Mouse (Mus musculus): ENCODE measurements around the gene Loxl3. TPM values are rescaled to one million over a fixed set of nuclear protein-coding genes. Genes with fewer than 3 reads are reported as not detected.

Loxl3 gene
- total and polyA plus RNA-seq, 2 experiments from 2014 or later: 4.5 to 4.7 TPM

GRCm38 (mm10) chr6:83044742-83045141, 10.8 kb downstream of the Loxl3 start:
- TF ChIP-seq CTCF (IDR thresholded peaks at IDR 0.05; ENCODE audit: low read depth): no peak
- no peaks in the 10 kb centered on the region for H3K36me3 ChIP-seq (ENCODE audit: insufficient read depth)
- H3K4me1 ChIP-seq (ENCODE audit: insufficient read depth): no peaks in the 10 kb centered on the region
- no peak for ATAC-seq
- H3K9ac ChIP-seq: no peak overlapping the region
- no peak for DNase-seq
- H3K27ac ChIP-seq (ENCODE audit: low read depth, low read length): no peak overlapping the region
- no peak overlapping the region for H3K4me2 ChIP-seq (ENCODE audit: low read depth)
- no peak overlapping the region for H3K4me3 ChIP-seq (ENCODE audit: low read depth, low read length)
- H3K9me3 ChIP-seq (ENCODE audit: low read length): no peaks in the 10 kb centered on the region
- no peaks in the 10 kb centered on the region for H3K27me3 ChIP-seq (ENCODE audit: insufficient read depth, low read length)
- WGBS: 83% methylated on average over 9 of the region's 9 CpGs

- Histone ChIP-seq H3K4me3 (ENCODE audit: low read depth, low read length) (no peak overlapping the region), H3K9me3 (ENCODE audit: low read length) (no peaks in the 10 kb centered on the region), H3K36me3 (ENCODE audit: insufficient read depth) (no peaks in the 10 kb centered on the region; the same call in 1 of the 2 replicates), H3K4me1 (ENCODE audit: insufficient read depth) (peaks cover 9% of the 10 kb centered on the region), H3K27ac (ENCODE audit: low read depth, low read length) (no peak overlapping the region), H3K9ac (no peak overlapping the region), H3K27me3 (ENCODE audit: insufficient read depth, low read length) (no peaks in the 10 kb centered on the region), H3K4me2 (ENCODE audit: low read depth) (no peak overlapping the region)
- no peak for TF ChIP-seq CTCF (IDR thresholded peaks at IDR 0.05; ENCODE audit: low read depth)
- WGBS: 72% methylated on average over 10 of the region's 10 CpGs
- ATAC-seq: no peak
- no peak for DNase-seq
Measured at GRCm38 (mm10) chr6:83049367-83049766, 15.4 kb downstream of the Loxl3 start.

DNA sequence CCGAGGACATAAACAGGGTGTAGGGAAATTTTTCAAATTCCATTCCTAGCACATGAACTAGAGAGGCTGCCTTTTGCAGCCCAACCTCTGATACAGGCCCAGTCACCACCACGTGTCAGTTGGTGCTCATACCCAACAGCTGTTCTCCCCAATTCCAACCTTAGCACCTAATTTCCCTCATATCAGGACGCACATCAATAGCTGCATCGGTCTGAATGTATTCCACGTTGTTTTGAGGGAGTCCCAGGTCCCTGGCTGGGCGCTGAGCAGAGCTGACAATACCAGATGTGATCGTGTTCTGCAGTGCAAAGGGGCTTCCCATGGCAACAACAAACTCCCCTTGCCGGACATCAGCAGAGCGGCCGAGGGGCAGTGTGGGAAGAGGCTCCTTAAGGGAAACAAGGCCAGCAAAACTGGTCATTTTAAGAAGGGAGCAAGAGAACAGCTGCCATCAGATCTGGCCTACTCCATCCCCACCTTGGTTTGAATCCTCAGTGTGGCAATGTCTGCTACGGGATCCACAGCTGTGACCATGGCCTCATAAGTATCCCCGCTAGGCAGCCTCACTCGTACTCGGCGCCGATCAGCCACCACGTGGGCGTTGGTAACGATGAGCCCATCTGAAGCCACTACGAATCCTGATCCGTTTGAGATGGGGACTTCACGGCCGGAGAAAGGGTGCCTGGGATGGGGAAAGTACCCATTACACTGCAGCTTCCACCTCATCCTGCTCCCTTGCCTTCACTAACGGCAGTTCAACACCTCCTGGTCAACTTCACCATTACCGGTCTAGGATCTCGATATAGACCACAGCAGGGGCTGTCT, 19.4 kb downstream of the Loxl3 start:
- no peak for TF ChIP-seq CTCF (IDR thresholded peaks at IDR 0.05; ENCODE audit: low read depth)
- DNase-seq: peak; percentile 49
- peak overlapping the region; percentile 94 for H3K4me3 ChIP-seq (ENCODE audit: low read depth, low read length)
- WGBS: 3% methylated on average over 26 of the region's 26 CpGs
- ATAC-seq: no peak; the same call in 1 of the 2 replicates
- H3K9me3 ChIP-seq (ENCODE audit: low read length): no peaks in the 10 kb centered on the region
- no peaks in the 10 kb centered on the region for H3K27me3 ChIP-seq (ENCODE audit: insufficient read depth, low read length)
- H3K9ac ChIP-seq: peak overlapping the region; percentile 93
- peaks cover 17% of the 10 kb centered on the region for H3K4me1 ChIP-seq (ENCODE audit: insufficient read depth)
- peaks cover 14% of the 10 kb centered on the region for H3K36me3 ChIP-seq (ENCODE audit: insufficient read depth)
- H3K27ac ChIP-seq (ENCODE audit: low read depth, low read length): peak overlapping the region; percentile 91
- H3K4me2 ChIP-seq (ENCODE audit: low read depth): peak overlapping the region; percentile 86

DNA sequence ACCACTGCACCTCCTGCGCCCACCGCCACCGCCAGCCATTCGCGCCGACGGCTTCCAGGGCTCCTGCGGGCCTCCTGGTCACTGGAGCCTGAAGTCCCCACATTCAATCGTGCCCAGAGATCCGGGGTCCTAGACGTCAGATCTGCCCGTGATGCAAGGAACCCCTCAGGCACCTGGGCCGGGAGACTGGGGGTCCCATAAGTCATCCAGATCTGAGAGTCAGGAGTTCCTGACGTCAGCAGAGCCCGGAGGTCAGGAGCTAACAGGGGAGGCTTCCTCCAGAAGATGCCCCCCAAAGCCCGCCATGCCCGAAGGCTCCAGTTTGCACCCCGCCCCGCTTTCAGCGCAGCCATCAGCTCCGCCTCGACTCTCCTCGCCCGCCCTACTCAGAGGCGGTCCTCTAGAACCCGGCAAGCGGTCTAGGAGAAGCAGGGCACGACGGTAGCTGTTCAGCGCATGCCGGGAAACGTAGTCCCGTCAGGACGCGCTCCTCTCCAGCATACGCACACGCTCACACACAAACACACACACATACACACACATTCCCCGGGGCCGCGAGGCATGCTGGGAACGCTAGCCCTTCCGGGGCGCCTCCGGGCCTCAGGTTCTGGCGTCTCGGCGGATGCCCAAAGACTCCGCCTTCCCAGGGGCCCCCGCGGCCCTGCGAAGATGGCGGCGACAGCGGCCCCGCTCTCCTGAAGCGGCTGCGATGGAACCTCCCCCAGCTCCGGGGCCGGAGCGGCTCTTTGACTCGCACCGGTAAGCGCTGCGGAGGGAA, 20.3 kb downstream of the Loxl3 start, which contains the start of gene Aup1:
Gene Aup1, plus strand, starts transcription at position 448 of the 778 bp plus-strand sequence.
- H3K27ac ChIP-seq (ENCODE audit: low read depth, low read length): peak within 1 kb of the TSS; percentile 91
- peak; percentile 99 for ATAC-seq
- no peaks in the 10 kb centered on the region for H3K27me3 ChIP-seq (ENCODE audit: insufficient read depth, low read length)
- H3K4me3 ChIP-seq (ENCODE audit: low read depth, low read length): peak within 1 kb of the TSS; percentile 94
- WGBS: under 1% methylated on average over 60 of the region's 64 CpGs
- peaks cover 14% of the 10 kb centered on the region for H3K36me3 ChIP-seq (ENCODE audit: insufficient read depth)
- no peaks in the 10 kb centered on the region for H3K9me3 ChIP-seq (ENCODE audit: low read length)
- H3K4me1 ChIP-seq (ENCODE audit: insufficient read depth): peaks cover 17% of the 10 kb centered on the region
- peak; percentile 99 for DNase-seq
- H3K4me2 ChIP-seq (ENCODE audit: low read depth): peak within 1 kb of the TSS; percentile 86
- H3K9ac ChIP-seq: peak within 1 kb of the TSS; percentile 93
- no peak for TF ChIP-seq CTCF (IDR thresholded peaks at IDR 0.05; ENCODE audit: low read depth)

GRCm38 (mm10) chr6:83054871-83055431, 21.0 kb downstream of the Loxl3 start, which contains the start of gene Htra2:
Gene Htra2, minus strand, starts transcription at chr6:83055273.
- Histone ChIP-seq H3K27ac (ENCODE audit: low read depth, low read length) (peak within 1 kb of the TSS; percentile 91), H3K27me3 (ENCODE audit: insufficient read depth, low read length) (no peaks in the 10 kb centered on the region), H3K9me3 (ENCODE audit: low read length) (no peaks in the 10 kb centered on the region), H3K36me3 (ENCODE audit: insufficient read depth) (peaks cover 14% of the 10 kb centered on the region), H3K4me1 (ENCODE audit: insufficient read depth) (peaks cover 17% of the 10 kb centered on the region), H3K4me3 (ENCODE audit: low read depth, low read length) (peak within 1 kb of the TSS; percentile 94), H3K4me2 (ENCODE audit: low read depth) (peak within 1 kb of the TSS; percentile 86), H3K9ac (peak within 1 kb of the TSS; percentile 93)
- TF ChIP-seq CTCF (IDR thresholded peaks at IDR 0.05; ENCODE audit: low read depth): peak; percentile 64
- DNase-seq (peak; percentile 39), ATAC-seq (peak; percentile 26)
- WGBS: under 1% methylated on average over 45 of the region's 50 CpGs

DNA sequence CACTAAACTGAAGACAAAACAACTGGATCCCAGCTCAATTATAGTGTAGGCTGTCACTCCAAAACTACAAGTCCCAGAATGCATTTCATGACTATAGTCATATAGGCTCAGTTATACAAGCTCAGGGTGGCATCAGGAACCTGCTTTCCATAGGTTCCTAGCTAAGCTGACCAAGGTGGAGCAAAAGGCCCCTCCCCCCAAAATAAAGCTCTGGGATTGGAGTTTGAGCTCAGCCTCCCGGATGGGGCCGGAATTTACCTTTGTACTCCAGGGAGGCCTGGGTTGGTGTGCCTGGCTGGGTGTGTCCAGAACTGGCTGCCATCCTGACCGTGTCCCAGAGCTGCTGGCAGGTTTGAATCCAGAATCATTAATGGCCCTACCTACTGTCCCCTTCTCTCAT, 23.8 kb downstream of the Loxl3 start, which contains the start of gene Dqx1:
Gene Dqx1, plus strand, starts transcription at position 55 of the 400 bp plus-strand sequence.
- Histone ChIP-seq H3K9me3 (ENCODE audit: low read length) (no peaks in the 10 kb centered on the region), H3K4me1 (ENCODE audit: insufficient read depth) (peaks cover 13% of the 10 kb centered on the region), H3K36me3 (ENCODE audit: insufficient read depth) (peaks cover 14% of the 10 kb centered on the region), H3K4me2 (ENCODE audit: low read depth) (no peak within 1 kb of the TSS), H3K9ac (no peak within 1 kb of the TSS), H3K4me3 (ENCODE audit: low read depth, low read length) (no peak within 1 kb of the TSS), H3K27me3 (ENCODE audit: insufficient read depth, low read length) (peaks cover 9% of the 10 kb centered on the region; the same call in 1 of the 2 replicates), H3K27ac (ENCODE audit: low read depth, low read length) (no peak within 1 kb of the TSS)
- DNase-seq (no peak), ATAC-seq (no peak)
- no peak for TF ChIP-seq CTCF (IDR thresholded peaks at IDR 0.05; ENCODE audit: low read depth)
- 51% methylated on average over 3 of the region's 3 CpGs for WGBS
